In the genomic region with DNA sequence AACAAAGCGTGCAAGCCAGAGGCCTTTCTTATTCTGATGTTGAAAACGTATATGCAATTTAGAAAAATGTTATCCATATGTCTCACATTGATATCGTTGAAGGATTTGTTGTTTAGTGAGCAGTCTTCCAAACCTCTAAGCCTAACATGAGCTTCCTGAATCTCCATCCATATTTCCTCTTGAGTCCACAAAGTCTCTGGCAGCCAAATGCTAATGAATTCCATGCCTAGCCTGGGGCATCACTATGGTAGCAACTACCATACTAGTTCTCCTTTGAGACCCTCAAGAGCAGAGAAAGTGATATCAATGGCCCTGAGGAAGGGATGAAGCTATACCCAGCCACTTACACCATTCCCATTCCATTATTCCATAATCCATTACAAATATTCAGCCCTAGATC, we compare ENCODE assay signal across 21 mouse cellular contexts.
"Had no signal": no experiment of that assay in that cellular context is flagged by ENCODE, and none has a peak within 500 bp of the region (broad histone marks: within the 10 kb centered on the region; RNA-seq: fewer than 3 reads in every experiment).

No protein-coding gene starts in this region.

- H3K27ac ChIP-seq: kidney, embryonic 15.5 days; left cerebral cortex, adult 2 months; limb, embryonic 12.5 days; limb, embryonic 15.5 days; liver, embryonic 14.5 days; macrophage; neural tube, embryonic 13.5 days had no signal

- H3K27me3 ChIP-seq: kidney, embryonic 15.5 days; limb, embryonic 12.5 days; limb, embryonic 15.5 days; neural tube, embryonic 13.5 days had no signal

- DNase-seq: kidney, adult 8-10 months; kidney, postnatal 10 days; kidney, postnatal 36 days; layer of hippocampus, postnatal 36 days; left cerebral cortex, postnatal 4 days; liver, postnatal 0 days; lung, embryonic 14.5 days; retina, postnatal 1 day; thymus, adult 18-20 months; thymus, postnatal 36 days had no signal

- H3K4me1 ChIP-seq: kidney, embryonic 15.5 days; limb, embryonic 12.5 days; neural tube, embryonic 13.5 days had no signal

- H3K9me3 ChIP-seq: kidney, embryonic 15.5 days; limb, embryonic 12.5 days; limb, embryonic 15.5 days; neural tube, embryonic 13.5 days had no signal

- ATAC-seq: lung, postnatal 0 days; midbrain, embryonic 16.5 days had no signal

- H3K4me2 ChIP-seq: kidney, embryonic 15.5 days; limb, embryonic 12.5 days; limb, embryonic 15.5 days; liver, embryonic 11.5 days; lung, embryonic 14.5 days; neural tube, embryonic 13.5 days had no signal

- H3K9ac ChIP-seq: kidney, embryonic 15.5 days; limb, embryonic 12.5 days; limb, embryonic 15.5 days; liver, embryonic 14.5 days; liver, postnatal 0 days; lung, embryonic 14.5 days; neural tube, embryonic 13.5 days had no signal

- H3K36me3 ChIP-seq: kidney, embryonic 15.5 days; limb, embryonic 12.5 days; limb, embryonic 15.5 days; neural tube, embryonic 13.5 days had no signal

- H3K4me3 ChIP-seq: kidney, embryonic 15.5 days; left cerebral cortex, adult 2 months; limb, embryonic 12.5 days; limb, embryonic 15.5 days; myocyte; neural tube, embryonic 13.5 days had no signal
